Mouse (Mus musculus) testis, postnatal 14 days (tissue): ENCODE results near the gene Pex26.

ENCODE experiments used
- DNase-seq: peaks from one replicate; pipeline ENCODE4 v3.0.0; 2021; ENCODE audit warnings: low spot score

Pex26 gene

GRCm38 (mm10) chr6:121210149-121210925 is 26.9 kb downstream of the Pex26 start, which contains the start of gene Tuba8:
Tuba8 (plus strand) TSS chr6:121210696.
- DNase-seq: no peak

GRCm38 (mm10) chr6:121210926-121211289 is 27.4 kb downstream of the Pex26 start:
- DNase-seq: no peak

GRCm38 (mm10) chr6:121211743-121212142 is 28.3 kb downstream of the Pex26 start:
- DNase-seq: no peak

GRCm38 (mm10) chr6:121212988-121213387 is 29.5 kb downstream of the Pex26 start:
- DNase-seq: no peak

- no peak for DNase-seq
Observed at GRCm38 (mm10) chr6:121214221-121214620, 30.8 kb downstream of the Pex26 start.

- no peak for DNase-seq
Observed at GRCm38 (mm10) chr6:121214667-121215330, 31.3 kb downstream of the Pex26 start.

GRCm38 (mm10) chr6:121215336-121215735 is 31.9 kb downstream of the Pex26 start:
- no peak for DNase-seq

- no peak for DNase-seq
Observed at GRCm38 (mm10) chr6:121215896-121216295, 32.4 kb downstream of the Pex26 start.

- DNase-seq: no peak
Observed at GRCm38 (mm10) chr6:121216589-121217255, 33.3 kb downstream of the Pex26 start.

- DNase-seq: no peak
Observed at GRCm38 (mm10) chr6:121218002-121218401, 34.5 kb downstream of the Pex26 start.

GRCm38 (mm10) chr6:121219406-121219805 is 35.9 kb downstream of the Pex26 start:
- DNase-seq: no peak

GRCm38 (mm10) chr6:121220181-121220580 is 36.7 kb downstream of the Pex26 start:
- no peak for DNase-seq

GRCm38 (mm10) chr6:121221876-121222597 is 38.6 kb downstream of the Pex26 start:
- no peak for DNase-seq

- no peak for DNase-seq
Observed at GRCm38 (mm10) chr6:121223001-121223400, 39.5 kb downstream of the Pex26 start.

GRCm38 (mm10) chr6:121224067-121224466 is 40.6 kb downstream of the Pex26 start:
- no peak for DNase-seq

- no peak for DNase-seq
Observed at GRCm38 (mm10) chr6:121224993-121225392, 41.5 kb downstream of the Pex26 start.

- no peak for DNase-seq
Observed at GRCm38 (mm10) chr6:121226043-121226442, 42.6 kb downstream of the Pex26 start.

GRCm38 (mm10) chr6:121226744-121227143 is 43.3 kb downstream of the Pex26 start:
- DNase-seq: no peak

- DNase-seq: no peak
Observed at GRCm38 (mm10) chr6:121228421-121228820, 45.0 kb downstream of the Pex26 start.

GRCm38 (mm10) chr6:121232652-121233051 is 49.2 kb downstream of the Pex26 start:
- no peak for DNase-seq

GRCm38 (mm10) chr6:121236386-121236785 is 52.9 kb downstream of the Pex26 start:
- no peak for DNase-seq

GRCm38 (mm10) chr6:121238209-121238608 is 54.7 kb downstream of the Pex26 start:
- DNase-seq: no peak
